Mouse (Mus musculus): ENCODE measurements around the gene Aoah. TPM values are rescaled to one million over a fixed set of nuclear protein-coding genes. Genes with fewer than 3 reads are reported as not detected.

The Aoah gene
- polyA plus RNA-seq, 1 experiment: not detected

GRCm38 (mm10) chr13:20829181-20829900 is 35.4 kb downstream of the Aoah start:
- Histone ChIP-seq H3K4me1 (ENCODE audit: control insufficient read depth, insufficient read depth, insufficient read length, low read length) (no peaks in the 10 kb centered on the region), H3K4me3 (ENCODE audit: insufficient read depth, low read depth, low read length) (no peak overlapping the region), H3K27ac (replicated peaks; ENCODE audit: low read depth, low read length) (no peak overlapping the region)

GRCm38 (mm10) chr13:20855893-20856292 is 62.0 kb downstream of the Aoah start:
- Histone ChIP-seq H3K4me1 (ENCODE audit: control insufficient read depth, insufficient read depth, insufficient read length, low read length) (no peaks in the 10 kb centered on the region), H3K27ac (replicated peaks; ENCODE audit: low read depth, low read length) (no peak overlapping the region), H3K4me3 (ENCODE audit: insufficient read depth, low read depth, low read length) (no peak overlapping the region)

- Histone ChIP-seq H3K4me3 (ENCODE audit: insufficient read depth, low read depth, low read length) (no peak overlapping the region), H3K27ac (replicated peaks; ENCODE audit: low read depth, low read length) (no peak overlapping the region), H3K4me1 (ENCODE audit: control insufficient read depth, insufficient read depth, insufficient read length, low read length) (no peaks in the 10 kb centered on the region)
Observed at GRCm38 (mm10) chr13:20899372-20899771, 105.5 kb downstream of the Aoah start.

GRCm38 (mm10) chr13:20900396-20900971 is 106.6 kb downstream of the Aoah start:
- no peak overlapping the region for H3K4me3 ChIP-seq (ENCODE audit: insufficient read depth, low read depth, low read length)
- H3K4me1 ChIP-seq (ENCODE audit: control insufficient read depth, insufficient read depth, insufficient read length, low read length): no peaks in the 10 kb centered on the region
- no peak overlapping the region for H3K27ac ChIP-seq (replicated peaks; ENCODE audit: low read depth, low read length)

- no peak overlapping the region for H3K4me3 ChIP-seq (ENCODE audit: insufficient read depth, low read depth, low read length)
- H3K4me1 ChIP-seq (ENCODE audit: control insufficient read depth, insufficient read depth, insufficient read length, low read length): no peaks in the 10 kb centered on the region
- H3K27ac ChIP-seq (replicated peaks; ENCODE audit: low read depth, low read length): no peak overlapping the region
Observed at GRCm38 (mm10) chr13:20900972-20901457, 107.1 kb downstream of the Aoah start.

GRCm38 (mm10) chr13:20901634-20902135 is 107.8 kb downstream of the Aoah start:
- no peak overlapping the region for H3K27ac ChIP-seq (replicated peaks; ENCODE audit: low read depth, low read length)
- H3K4me1 ChIP-seq (ENCODE audit: control insufficient read depth, insufficient read depth, insufficient read length, low read length): no peaks in the 10 kb centered on the region
- no peak overlapping the region for H3K4me3 ChIP-seq (ENCODE audit: insufficient read depth, low read depth, low read length)

DNA sequence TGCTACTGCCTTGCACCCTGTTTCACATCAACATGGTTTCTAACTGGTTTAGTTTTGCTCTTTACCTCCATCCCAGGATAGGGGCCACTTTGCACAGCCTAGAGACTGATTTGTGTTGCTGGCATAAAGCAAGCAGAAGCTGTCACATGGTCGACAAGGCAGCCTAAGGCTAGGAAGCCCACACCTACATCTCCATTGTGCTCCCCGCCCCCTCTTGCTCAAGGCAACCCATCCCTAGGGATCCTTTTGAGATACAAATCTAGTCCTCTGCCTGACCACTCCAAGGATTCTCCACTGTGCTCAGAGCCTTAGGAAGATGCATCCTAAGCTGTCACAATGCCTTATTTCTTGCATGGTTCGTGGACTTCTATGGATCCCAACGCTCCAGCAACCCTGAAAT is 110.2 kb downstream of the Aoah start:
- no peak overlapping the region for H3K4me3 ChIP-seq (ENCODE audit: insufficient read depth, low read depth, low read length)
- H3K4me1 ChIP-seq (ENCODE audit: control insufficient read depth, insufficient read depth, insufficient read length, low read length): no peaks in the 10 kb centered on the region
- H3K27ac ChIP-seq (replicated peaks; ENCODE audit: low read depth, low read length): no peak overlapping the region

DNA sequence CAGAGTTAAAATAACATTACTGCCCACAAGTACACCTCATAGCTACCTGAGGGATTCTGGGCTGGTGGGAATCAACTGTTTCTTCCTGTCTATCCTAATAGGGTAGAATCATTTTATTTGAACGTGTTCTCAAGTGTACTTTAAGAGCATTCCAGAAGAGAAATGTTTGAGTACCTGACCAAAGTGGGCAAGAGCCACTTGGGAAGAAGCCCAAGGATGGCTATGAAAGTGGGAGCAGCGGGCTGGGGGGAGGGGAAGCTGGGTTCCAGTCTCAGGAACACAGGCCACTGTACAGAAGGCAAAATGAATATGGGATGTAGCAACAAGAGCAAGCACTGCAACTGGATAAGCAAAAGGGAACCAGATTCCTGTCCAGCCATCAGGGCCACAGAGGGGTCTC is 111.3 kb downstream of the Aoah start:
- H3K4me1 ChIP-seq (ENCODE audit: control insufficient read depth, insufficient read depth, insufficient read length, low read length): no peaks in the 10 kb centered on the region
- no peak overlapping the region for H3K4me3 ChIP-seq (ENCODE audit: insufficient read depth, low read depth, low read length)
- no peak overlapping the region for H3K27ac ChIP-seq (replicated peaks; ENCODE audit: low read depth, low read length)

GRCm38 (mm10) chr13:20916698-20917511 is 123.0 kb downstream of the Aoah start:
- Histone ChIP-seq H3K4me1 (ENCODE audit: control insufficient read depth, insufficient read depth, insufficient read length, low read length) (no peaks in the 10 kb centered on the region), H3K27ac (replicated peaks; ENCODE audit: low read depth, low read length) (no peak overlapping the region), H3K4me3 (ENCODE audit: insufficient read depth, low read depth, low read length) (no peak overlapping the region)

GRCm38 (mm10) chr13:20920401-20920800 is 126.5 kb downstream of the Aoah start:
- no peaks in the 10 kb centered on the region for H3K4me1 ChIP-seq (ENCODE audit: control insufficient read depth, insufficient read depth, insufficient read length, low read length)
- H3K4me3 ChIP-seq (ENCODE audit: insufficient read depth, low read depth, low read length): no peak overlapping the region
- no peak overlapping the region for H3K27ac ChIP-seq (replicated peaks; ENCODE audit: low read depth, low read length)

GRCm38 (mm10) chr13:20936016-20936415 is 142.1 kb downstream of the Aoah start:
- no peak overlapping the region for H3K4me3 ChIP-seq (ENCODE audit: insufficient read depth, low read depth, low read length)
- no peak overlapping the region for H3K27ac ChIP-seq (replicated peaks; ENCODE audit: low read depth, low read length)
- no peaks in the 10 kb centered on the region for H3K4me1 ChIP-seq (ENCODE audit: control insufficient read depth, insufficient read depth, insufficient read length, low read length)

DNA sequence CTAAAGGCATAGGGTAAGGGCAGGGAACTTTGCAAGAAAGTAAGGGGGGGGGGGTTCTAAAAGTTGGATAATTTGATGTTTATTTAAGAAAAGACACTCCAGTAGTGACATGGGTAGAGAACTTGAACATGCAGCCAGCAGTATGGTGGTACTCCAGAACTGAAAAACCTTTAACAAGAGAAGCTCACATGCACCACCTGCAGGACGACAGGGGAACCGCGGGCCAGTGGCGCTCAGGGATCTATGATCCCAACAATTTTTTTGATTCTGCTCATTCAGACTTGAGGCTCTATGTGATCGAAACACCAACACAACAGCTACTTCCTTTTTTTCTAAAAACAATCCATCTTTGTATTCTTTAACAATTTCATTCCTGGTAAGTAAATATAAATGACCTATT is 143.5 kb downstream of the Aoah start:
- Histone ChIP-seq H3K4me1 (ENCODE audit: control insufficient read depth, insufficient read depth, insufficient read length, low read length) (no peaks in the 10 kb centered on the region), H3K4me3 (ENCODE audit: insufficient read depth, low read depth, low read length) (no peak overlapping the region), H3K27ac (replicated peaks; ENCODE audit: low read depth, low read length) (no peak overlapping the region)

DNA sequence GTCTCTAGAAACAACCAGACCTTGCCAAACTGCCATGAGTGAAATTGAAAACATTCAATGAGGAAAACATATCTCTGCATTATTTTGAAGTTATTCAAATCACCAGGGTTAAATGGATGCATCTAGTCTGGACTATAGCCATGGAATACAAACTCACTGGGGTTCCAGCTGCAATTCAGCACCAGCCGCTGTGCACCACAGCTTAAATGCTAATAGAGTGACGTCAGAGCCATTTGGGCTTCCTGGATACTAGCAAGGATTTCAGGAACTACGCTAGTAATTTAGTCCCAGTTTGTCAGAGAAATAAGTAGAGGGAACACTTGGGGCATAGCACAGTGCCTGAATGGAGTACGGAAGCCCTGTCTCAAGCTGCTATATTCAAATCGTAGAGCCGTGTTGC is 145.2 kb downstream of the Aoah start:
- Histone ChIP-seq H3K27ac (replicated peaks; ENCODE audit: low read depth, low read length) (no peak overlapping the region), H3K4me3 (ENCODE audit: insufficient read depth, low read depth, low read length) (no peak overlapping the region), H3K4me1 (ENCODE audit: control insufficient read depth, insufficient read depth, insufficient read length, low read length) (no peaks in the 10 kb centered on the region)

GRCm38 (mm10) chr13:20940389-20940788 is 146.5 kb downstream of the Aoah start:
- H3K27ac ChIP-seq (replicated peaks; ENCODE audit: low read depth, low read length): no peak overlapping the region
- H3K4me1 ChIP-seq (ENCODE audit: control insufficient read depth, insufficient read depth, insufficient read length, low read length): no peaks in the 10 kb centered on the region
- no peak overlapping the region for H3K4me3 ChIP-seq (ENCODE audit: insufficient read depth, low read depth, low read length)

DNA sequence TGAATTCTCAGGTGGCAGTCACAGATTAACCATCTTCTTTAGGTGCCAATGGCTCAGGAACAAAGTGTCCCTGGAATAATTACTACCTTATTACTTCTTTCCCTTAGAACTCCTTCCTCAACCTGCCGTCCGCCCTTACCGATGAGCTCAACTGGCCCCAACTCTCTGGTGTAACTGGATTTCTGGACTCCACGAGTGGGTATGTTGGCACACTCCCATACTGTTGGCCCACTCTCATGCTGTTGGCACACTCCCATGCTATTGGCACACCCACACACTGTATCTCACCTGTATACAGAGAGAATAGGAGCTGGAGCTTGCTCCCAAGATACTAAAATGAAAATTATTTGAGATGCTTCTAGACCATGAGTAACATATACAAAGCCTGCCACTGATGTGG is 147.8 kb downstream of the Aoah start:
- H3K4me1 ChIP-seq (ENCODE audit: control insufficient read depth, insufficient read depth, insufficient read length, low read length): no peaks in the 10 kb centered on the region
- no peak overlapping the region for H3K27ac ChIP-seq (replicated peaks; ENCODE audit: low read depth, low read length)
- no peak overlapping the region for H3K4me3 ChIP-seq (ENCODE audit: insufficient read depth, low read depth, low read length)

Data from brown adipose tissue, adult 24 weeks (tissue).